ENCODE assay signal across 9 mouse cellular contexts in the genomic region with DNA sequence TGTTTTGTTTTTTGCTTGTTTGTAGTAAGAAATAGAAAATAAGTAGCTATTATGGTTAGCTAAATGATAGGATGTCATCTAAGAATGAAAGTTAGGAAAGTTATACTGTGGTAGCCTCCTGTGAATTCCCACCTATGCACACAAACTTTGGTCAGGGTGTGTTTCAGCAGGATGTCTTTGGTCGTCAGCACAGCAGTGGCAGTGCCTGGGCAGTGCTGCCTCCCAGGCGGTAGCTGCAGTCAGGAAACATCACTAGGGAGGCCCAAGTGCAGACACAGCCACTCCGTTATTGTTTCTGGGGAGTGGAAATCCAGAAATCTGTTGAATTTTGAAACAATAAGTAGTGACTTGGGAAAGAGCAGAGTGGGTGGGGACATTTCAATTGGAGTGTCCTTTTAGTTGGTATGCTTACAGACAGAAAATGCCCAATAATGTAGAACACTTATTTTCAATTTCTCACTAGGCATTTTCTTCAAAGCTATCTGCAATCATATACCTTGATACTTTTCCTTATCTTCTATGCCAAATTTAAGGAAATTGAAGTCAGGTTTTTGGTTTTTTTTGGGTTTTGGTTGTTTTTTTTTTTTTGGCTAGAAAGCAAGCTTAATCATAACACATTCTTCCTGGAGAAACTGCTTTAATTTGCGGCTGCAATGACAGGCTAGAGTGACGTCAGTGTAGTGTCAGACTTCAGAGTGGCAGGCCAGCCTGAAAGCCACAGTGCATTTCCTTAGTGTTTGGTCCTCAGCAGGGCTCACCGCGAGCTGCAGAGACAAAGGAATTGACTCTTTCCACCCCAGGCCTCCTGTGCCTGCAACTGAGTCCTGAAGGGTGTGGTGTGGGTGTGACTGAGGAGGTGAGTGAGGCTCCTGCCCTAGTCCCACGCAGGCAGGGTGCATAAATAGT.
DNase-seq lines count a peak whose midpoint lies in the region; ATAC-seq lines count a peak whose summit lies in the region.
"Had no signal": no experiment of that assay in that cellular context is flagged by ENCODE, and none has a peak within 500 bp of the region (broad histone marks: within the 10 kb centered on the region; RNA-seq: fewer than 3 reads in every experiment).

No protein-coding gene starts in this region.

- peak; percentile 32 for DNase-seq in kidney, adult 18-20 months
- DNase-seq in kidney, adult 11 months, result no peak
- DNase-seq in embryo, embryonic 10.5 days (ENCODE audit: low spot score), result peak; percentile 53
- peak; percentile 53 to 58 for DNase-seq in heart, postnatal 10 days
- DNase-seq in limb, embryonic 11.5 days (ENCODE audit: low spot score), result peak; percentile 54
- DNase-seq in natural killer cell, adult 2 months (ENCODE audit: low spot score in 2 of 2), result peak; percentile 73 to 83
- no peak for DNase-seq in layer of hippocampus, adult 11-12 months (ENCODE audit: low spot score)
- DNase-seq in gastrocnemius, postnatal 10 days, result no peak

- H3K4me2 ChIP-seq in limb, embryonic 11.5 days (ENCODE audit: low read depth, severe bottlenecking), result no peak overlapping the region

- 0 out of 2 replicates have a peak overlapping the region, but pooled peaks have one; percentile 21 for H3K27ac ChIP-seq in limb, embryonic 11.5 days (replicated peaks; ENCODE audit: low read depth, low read length)
- H3K27ac ChIP-seq: liver, embryonic 14.5 days had no signal

- intact Hi-C loops in heart, postnatal 10 days (cut with DNase I), result no loop called here

- no peak overlapping the region for H3K4me3 ChIP-seq in limb, embryonic 11.5 days (ENCODE audit: low read depth, low read length)

- H3K27me3 ChIP-seq in limb, embryonic 11.5 days (ENCODE audit: control insufficient read depth, insufficient read depth, low read length), result no peaks in the 10 kb centered on the region

- ATAC-seq in limb, embryonic 11.5 days (ENCODE audit: insufficient number of reproducible peaks, low FRiP score, low TSS enrichment, low read depth), result no peak

- 12% methylated on average over 8 of the region's 8 CpGs for WGBS in limb, embryonic 11.5 days

- H3K4me1 ChIP-seq in limb, embryonic 11.5 days (ENCODE audit: control insufficient read depth, insufficient read depth, low read length), result peaks cover 19% of the 10 kb centered on the region

- peak overlapping the region; percentile 47; the same call in 1 of the 2 replicates for H3K9ac ChIP-seq in limb, embryonic 11.5 days (ENCODE audit: low read length)
- H3K9ac ChIP-seq: liver, embryonic 14.5 days had no signal

- no peaks in the 10 kb centered on the region for H3K36me3 ChIP-seq in limb, embryonic 11.5 days (ENCODE audit: control insufficient read depth, insufficient read depth, low read length)

- H3K9me3 ChIP-seq in limb, embryonic 11.5 days (ENCODE audit: control insufficient read depth, low read length), result no peaks in the 10 kb centered on the region

Comparison
In these comparisons a context has a peak if more than half of its experiments do, and no peak if none do; other contexts are left out.
1. DNase-seq: peak in kidney, adult 18-20 months (single experiment), embryo, embryonic 10.5 days (single experiment), heart, postnatal 10 days (2 of 2), limb, embryonic 11.5 days (single experiment) and natural killer cell, adult 2 months (2 of 2); none in kidney, adult 11 months (single experiment), layer of hippocampus, adult 11-12 months (single experiment) and gastrocnemius, postnatal 10 days (single experiment).